Mouse (Mus musculus) embryonic facial prominence, embryonic 15.5 days (tissue): ENCODE results near the gene Arhgap15. TPM values are rescaled to one million over a fixed set of nuclear protein-coding genes. Genes with fewer than 3 reads are reported as not detected.

ENCODE experiments used
- ATAC-seq: fragments of 200-750 bp; cut with Nextera tagmentation; 2 replicates; pipeline ENCODE4 v1.8.0; 2017; ENCODE audit warnings: low read depth, moderate TSS enrichment; ENCODE audit not compliant: insufficient number of reproducible peaks, low FRiP score, low TSS enrichment
- H3K27ac ChIP-seq: fragments of 300-500 bp; sonication (generic); replicated peaks from 2 replicates; pipeline ENCODE4 v1.5.1; 2015; ENCODE audit warnings: mild to moderate bottlenecking, inconsistent platforms
- H3K27me3 ChIP-seq: fragments of 300-500 bp; sonication (generic); 2 replicates; pipeline ENCODE4 v1.6.1; 2015; ENCODE audit warnings: inconsistent platforms
- H3K36me3 ChIP-seq: fragments of 300-500 bp; sonication (generic); 2 replicates; pipeline ENCODE4 v1.6.1; 2015; ENCODE audit warnings: mild to moderate bottlenecking, inconsistent platforms
- H3K4me1 ChIP-seq: fragments of 300-500 bp; sonication (generic); 2 replicates; pipeline ENCODE4 v1.6.1; 2015; ENCODE audit warnings: inconsistent platforms
- H3K4me2 ChIP-seq: fragments of 300-500 bp; sonication (generic); replicated peaks from 2 replicates; pipeline ENCODE4 v1.6.1; 2015; ENCODE audit warnings: mild to moderate bottlenecking, inconsistent platforms
- H3K4me3 ChIP-seq: fragments of 300-500 bp; sonication (generic); replicated peaks from 2 replicates; pipeline ENCODE4 v1.5.1; 2015; ENCODE audit warnings: mild to moderate bottlenecking, inconsistent platforms
- H3K9ac ChIP-seq: fragments of 300-500 bp; sonication (generic); 2 replicates; pipeline ENCODE4 v1.6.1; 2015; ENCODE audit warnings: inconsistent platforms
- H3K9me3 ChIP-seq: fragments of 300-500 bp; sonication (generic); replicated peaks from 2 replicates; pipeline ENCODE4 v1.6.1; 2016; ENCODE audit warnings: inconsistent platforms
- WGBS: fragments of 180-500 bp; shearing (Covaris S2); methylation state at CpG from one replicate; pipeline ENCODE4 v1.1.7; 2015; 5-methylcytosine and 5-hydroxymethylcytosine counted together
- polyA plus RNA-seq: library from polyadenylated mRNA; unstranded; fragments of >200 nt; fragmentation: Nextera tagmentation; extraction: Ambion mirVana; gene quantifications from 2 replicates; pipeline ENCODE4 v1.2.1, GENCODE M21; 2015

Gene Arhgap15
- polyA plus RNA-seq, 1 experiment from 2014 or later = 2.2 TPM

DNA sequence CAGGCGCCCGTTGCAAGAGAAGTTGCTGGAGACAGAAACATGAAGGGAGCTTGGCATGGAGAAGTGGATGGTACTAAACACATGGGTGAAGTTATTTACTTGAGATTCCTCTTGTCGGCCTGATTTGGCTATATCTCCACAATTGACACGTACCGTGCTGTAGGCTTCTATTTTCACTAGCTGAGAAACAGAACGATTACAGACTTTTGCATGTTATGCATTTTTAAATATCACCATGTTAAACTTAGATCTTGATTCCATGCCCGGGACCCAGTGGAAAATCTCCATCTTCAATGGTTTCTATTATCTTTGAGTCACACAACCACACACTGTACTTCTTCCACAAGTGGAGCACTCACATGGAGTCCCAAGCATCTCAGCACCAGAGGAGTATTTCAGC, 466.9 kb downstream of the Arhgap15 start:
- Histone ChIP-seq H3K27ac (no peak overlapping the region), H3K36me3 (no peaks in the 10 kb centered on the region), H3K9me3 (no peaks in the 10 kb centered on the region), H3K4me2 (no peak overlapping the region), H3K4me1 (0 out of 2 replicates have a peak, but pooled peaks cover 6% of the 10 kb centered on the region), H3K9ac (no peak overlapping the region), H3K4me3 (no peak overlapping the region), H3K27me3 (no peaks in the 10 kb centered on the region)
- 89% methylated on average over 7 of the region's 7 CpGs for WGBS
- no peak for ATAC-seq

DNA sequence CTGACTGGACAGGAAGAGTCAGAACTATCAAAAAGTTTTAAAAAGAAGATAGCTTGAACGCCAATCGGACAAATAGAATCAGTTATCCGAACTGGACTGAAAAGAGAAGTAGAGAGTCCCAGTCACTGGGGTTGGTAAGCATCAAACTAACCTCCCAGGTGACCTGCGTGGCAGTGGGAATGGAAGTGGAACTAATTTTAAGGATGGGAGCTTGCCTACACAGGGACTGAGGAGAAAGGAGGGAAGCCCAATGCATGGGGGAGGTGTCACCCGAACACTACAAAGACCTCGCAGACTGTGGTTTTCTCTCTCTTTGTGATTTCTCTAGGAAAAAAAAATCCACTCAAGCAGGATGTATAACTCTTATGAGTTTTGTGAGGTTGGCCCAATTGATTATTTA, 469.2 kb downstream of the Arhgap15 start:
- Histone ChIP-seq H3K9ac (no peak overlapping the region), H3K4me2 (no peak overlapping the region), H3K9me3 (no peaks in the 10 kb centered on the region), H3K36me3 (no peaks in the 10 kb centered on the region), H3K4me3 (no peak overlapping the region), H3K27ac (no peak overlapping the region), H3K4me1 (0 out of 2 replicates have a peak, but pooled peaks cover 6% of the 10 kb centered on the region), H3K27me3 (no peaks in the 10 kb centered on the region)
- ATAC-seq = no peak
- WGBS = 63% methylated on average over 6 of the region's 6 CpGs

DNA sequence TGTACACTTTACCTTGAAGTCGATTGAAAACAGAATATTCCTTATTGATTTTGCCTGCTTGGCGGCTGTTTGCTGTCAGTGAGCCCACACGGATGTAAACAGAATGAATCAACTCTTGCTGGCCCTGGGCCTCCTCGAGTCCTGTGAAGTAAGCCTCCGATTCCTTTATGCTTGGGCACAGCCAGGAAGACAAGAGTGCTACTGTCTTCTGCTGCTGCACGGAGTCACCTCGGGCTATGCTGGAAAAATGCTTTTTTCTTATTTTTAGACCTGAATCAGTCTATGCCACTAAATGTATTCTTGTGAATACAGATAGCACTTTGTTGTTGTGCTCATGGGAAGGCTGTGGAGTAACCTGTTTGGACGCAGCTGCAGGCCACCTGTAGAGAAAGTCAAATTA, 469.7 kb downstream of the Arhgap15 start:
- 27% methylated on average over 8 of the region's 8 CpGs for WGBS
- H3K4me2 ChIP-seq = no peak overlapping the region
- no peaks in the 10 kb centered on the region for H3K27me3 ChIP-seq
- H3K4me3 ChIP-seq = no peak overlapping the region
- H3K27ac ChIP-seq = no peak overlapping the region
- H3K4me1 ChIP-seq = 0 out of 2 replicates have a peak, but pooled peaks cover 6% of the 10 kb centered on the region
- ATAC-seq = no peak
- H3K36me3 ChIP-seq = no peaks in the 10 kb centered on the region
- no peaks in the 10 kb centered on the region for H3K9me3 ChIP-seq
- no peak overlapping the region for H3K9ac ChIP-seq

DNA sequence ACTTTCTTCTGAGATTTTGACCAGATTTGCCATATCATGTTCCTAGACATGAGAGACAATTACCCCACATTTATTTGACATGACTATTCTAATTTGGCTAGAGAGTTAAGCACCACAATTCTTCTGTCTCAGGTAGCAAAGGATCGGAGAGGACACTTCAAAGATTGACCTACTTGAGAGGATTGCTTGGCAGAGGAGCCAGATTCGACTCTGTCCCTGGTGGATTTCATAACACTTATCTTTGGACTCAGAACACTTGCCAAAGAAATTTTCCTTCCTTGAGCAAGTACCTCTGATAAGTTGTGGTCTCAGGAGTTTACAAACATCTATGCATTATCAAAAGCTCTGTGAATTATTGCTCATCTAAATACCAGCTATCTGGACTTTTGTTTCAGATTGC, 473.1 kb downstream of the Arhgap15 start:
- no peak overlapping the region for H3K27ac ChIP-seq
- no peak overlapping the region for H3K9ac ChIP-seq
- 0 out of 2 replicates have a peak, but pooled peaks cover 6% of the 10 kb centered on the region for H3K4me1 ChIP-seq
- no peak overlapping the region for H3K4me3 ChIP-seq
- no peak overlapping the region for H3K4me2 ChIP-seq
- H3K9me3 ChIP-seq = no peaks in the 10 kb centered on the region
- H3K27me3 ChIP-seq = no peaks in the 10 kb centered on the region
- no peak for ATAC-seq
- 51% methylated on average over 2 of the region's 2 CpGs for WGBS
- H3K36me3 ChIP-seq = no peaks in the 10 kb centered on the region

DNA sequence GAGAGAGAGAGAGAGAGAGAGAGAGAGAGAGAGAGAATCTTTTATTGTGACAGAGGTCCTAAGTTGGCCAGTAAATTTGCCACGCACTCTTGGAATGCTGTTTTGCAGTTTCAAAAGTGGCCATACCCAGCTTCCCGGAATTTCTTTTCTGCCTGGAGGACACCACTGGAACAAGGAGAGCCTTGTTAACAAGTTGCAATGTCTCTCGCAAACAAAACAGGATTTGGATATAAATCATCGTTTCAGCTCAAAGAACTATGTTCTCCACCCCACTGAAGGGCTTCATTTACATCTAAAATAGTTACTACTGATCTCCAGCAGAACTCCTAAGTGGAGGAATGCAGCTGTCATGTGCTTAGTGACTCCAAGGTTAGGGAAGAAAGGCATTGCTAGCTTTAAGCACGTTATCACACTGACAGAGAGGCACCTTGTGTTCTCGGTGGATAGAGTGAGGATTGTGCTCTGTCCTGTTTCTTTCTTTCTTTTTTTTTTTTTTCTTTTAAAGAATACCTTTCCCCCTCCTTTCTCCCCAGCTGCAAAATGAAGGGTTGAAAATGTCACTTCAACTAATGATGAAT, 473.6 kb downstream of the Arhgap15 start:
- Histone ChIP-seq H3K27ac (no peak overlapping the region), H3K4me2 (no peak overlapping the region), H3K36me3 (no peaks in the 10 kb centered on the region), H3K9me3 (no peaks in the 10 kb centered on the region), H3K27me3 (no peaks in the 10 kb centered on the region), H3K4me3 (no peak overlapping the region), H3K4me1 (0 out of 2 replicates have a peak, but pooled peaks cover 6% of the 10 kb centered on the region), H3K9ac (no peak overlapping the region)
- 14% methylated on average over 6 of the region's 6 CpGs for WGBS
- no peak for ATAC-seq

DNA sequence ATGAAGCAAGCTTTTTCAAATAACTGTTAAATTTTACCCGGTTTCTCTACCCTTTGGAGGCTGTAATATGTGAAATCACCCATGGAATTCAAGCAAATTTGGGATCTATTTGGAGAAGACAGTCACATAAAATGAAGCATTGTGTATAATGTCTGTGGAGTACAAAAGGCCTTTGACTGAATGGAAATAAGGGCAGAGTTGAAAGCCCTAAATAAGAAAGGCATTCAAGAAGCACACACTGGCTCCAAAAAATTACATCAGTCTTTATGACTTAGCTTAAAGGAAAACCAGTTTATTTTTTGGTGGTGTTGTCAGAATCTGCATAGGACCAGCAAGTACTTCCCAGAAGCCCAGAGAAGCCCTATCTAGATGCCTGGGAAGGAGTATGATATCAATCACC, 486.2 kb downstream of the Arhgap15 start:
- H3K9me3 ChIP-seq = no peaks in the 10 kb centered on the region
- H3K4me2 ChIP-seq = no peak overlapping the region
- 49% methylated on average over 1 of the region's 1 CpGs for WGBS
- H3K27ac ChIP-seq = no peak overlapping the region
- no peak overlapping the region for H3K4me3 ChIP-seq
- ATAC-seq = no peak
- no peaks in the 10 kb centered on the region for H3K36me3 ChIP-seq
- no peaks in the 10 kb centered on the region for H3K4me1 ChIP-seq
- H3K27me3 ChIP-seq = no peaks in the 10 kb centered on the region
- no peak overlapping the region for H3K9ac ChIP-seq

DNA sequence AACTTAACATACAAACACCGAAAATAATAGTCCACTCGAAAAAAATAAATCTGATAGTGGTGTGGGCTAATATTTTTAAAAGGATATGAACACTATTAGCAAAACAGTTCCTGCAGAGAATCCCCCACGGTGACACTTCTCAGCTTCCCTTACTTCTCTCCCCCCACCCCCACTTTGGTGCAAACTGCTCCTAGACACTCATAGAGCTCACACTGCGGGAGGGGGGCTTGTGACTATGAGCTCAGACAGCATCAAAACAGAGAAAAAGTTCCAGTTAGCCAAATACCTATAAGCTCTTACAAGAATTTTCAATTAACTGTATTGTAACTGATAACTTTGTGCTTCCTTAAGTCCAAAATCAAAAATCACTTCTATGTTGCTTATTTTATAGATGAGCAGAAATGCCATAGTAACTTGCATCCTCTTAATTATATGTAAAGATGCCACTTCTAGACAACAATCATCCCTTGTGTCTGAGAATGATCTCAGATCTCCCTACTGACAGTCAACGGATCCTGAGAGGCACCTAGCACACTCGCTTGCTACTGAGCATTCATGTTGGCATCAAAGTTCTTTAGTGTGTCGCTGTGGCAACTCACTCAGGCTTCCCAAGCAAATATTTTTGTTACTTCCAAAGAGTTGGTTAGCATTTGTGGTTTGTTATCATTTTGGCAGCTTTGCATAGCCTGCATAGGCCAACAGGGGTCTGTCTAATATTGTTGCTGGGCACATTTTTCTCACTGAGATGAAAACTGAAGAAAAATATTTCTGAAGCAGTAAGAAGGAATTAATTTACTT, 493.2 kb downstream of the Arhgap15 start:
- WGBS = 66% methylated on average over 7 of the region's 7 CpGs

DNA sequence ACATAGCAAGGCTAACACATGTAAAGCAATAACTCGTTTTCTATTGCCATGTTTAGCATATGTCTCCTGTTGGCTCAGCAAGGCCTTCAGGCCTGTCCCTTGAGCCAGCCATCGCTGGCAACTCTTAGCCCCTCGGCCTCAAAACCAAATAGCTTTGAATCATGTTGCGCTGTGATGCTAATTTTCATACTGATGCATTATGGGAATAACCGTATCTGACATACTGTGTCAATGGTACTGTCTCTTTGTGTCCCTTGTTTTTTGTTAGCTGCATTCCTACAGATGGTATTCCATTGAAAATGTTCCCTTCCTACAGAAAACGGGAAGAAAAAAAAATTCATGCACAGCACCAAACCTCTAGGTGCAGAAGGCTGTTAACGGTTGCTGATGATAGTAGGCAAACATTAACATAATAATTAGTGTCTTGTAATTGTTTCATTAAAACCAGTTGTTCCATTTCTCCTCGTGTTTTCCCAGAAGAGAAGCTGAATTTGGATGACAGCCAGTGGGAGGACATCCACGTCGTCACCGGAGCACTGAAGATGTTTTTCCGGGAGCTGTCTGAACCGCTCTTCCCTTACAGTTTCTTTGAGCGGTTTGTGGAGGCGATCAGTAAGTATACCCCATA, 494.1 kb downstream of the Arhgap15 start:
- Histone ChIP-seq H3K4me2 (no peak overlapping the region), H3K4me1 (no peaks in the 10 kb centered on the region), H3K27ac (no peak overlapping the region), H3K4me3 (no peak overlapping the region), H3K27me3 (no peaks in the 10 kb centered on the region), H3K36me3 (no peaks in the 10 kb centered on the region), H3K9ac (no peak overlapping the region), H3K9me3 (no peaks in the 10 kb centered on the region)
- WGBS = 67% methylated on average over 15 of the region's 15 CpGs
- ATAC-seq = no peak

More for the DNA sequence above, 493.2 kb downstream of the Arhgap15 start:
- H3K27ac ChIP-seq = no peak overlapping the region
- no peak for ATAC-seq
- no peaks in the 10 kb centered on the region for H3K9me3 ChIP-seq
- no peak overlapping the region for H3K9ac ChIP-seq
- H3K36me3 ChIP-seq = no peaks in the 10 kb centered on the region
- H3K4me3 ChIP-seq = no peak overlapping the region
- H3K4me1 ChIP-seq = no peaks in the 10 kb centered on the region
- H3K27me3 ChIP-seq = no peaks in the 10 kb centered on the region
- no peak overlapping the region for H3K4me2 ChIP-seq

DNA sequence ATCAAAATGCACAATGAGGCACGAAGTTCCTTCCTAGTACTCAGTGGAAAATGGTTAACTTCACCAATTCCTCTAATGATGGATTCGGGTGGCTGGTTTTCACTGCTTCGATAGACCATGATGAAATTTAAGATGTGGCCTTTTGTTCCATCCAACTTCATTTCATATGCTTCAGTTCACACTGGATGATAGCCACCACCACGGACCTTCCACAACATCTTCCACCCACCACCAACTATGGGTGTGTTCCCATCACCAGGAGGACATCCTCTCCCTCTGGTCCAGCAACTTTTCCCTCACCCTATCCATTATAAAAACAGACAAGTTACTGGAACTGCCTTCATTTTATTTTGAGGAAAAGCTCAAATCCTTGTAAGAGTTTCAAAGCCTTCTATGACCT, 506.7 kb downstream of the Arhgap15 start:
- Histone ChIP-seq H3K9me3 (no peaks in the 10 kb centered on the region), H3K36me3 (no peaks in the 10 kb centered on the region), H3K27ac (no peak overlapping the region), H3K27me3 (no peaks in the 10 kb centered on the region), H3K9ac (no peak overlapping the region), H3K4me1 (no peaks in the 10 kb centered on the region), H3K4me2 (no peak overlapping the region), H3K4me3 (no peak overlapping the region)
- ATAC-seq = no peak
- 70% methylated on average over 4 of the region's 4 CpGs for WGBS

DNA sequence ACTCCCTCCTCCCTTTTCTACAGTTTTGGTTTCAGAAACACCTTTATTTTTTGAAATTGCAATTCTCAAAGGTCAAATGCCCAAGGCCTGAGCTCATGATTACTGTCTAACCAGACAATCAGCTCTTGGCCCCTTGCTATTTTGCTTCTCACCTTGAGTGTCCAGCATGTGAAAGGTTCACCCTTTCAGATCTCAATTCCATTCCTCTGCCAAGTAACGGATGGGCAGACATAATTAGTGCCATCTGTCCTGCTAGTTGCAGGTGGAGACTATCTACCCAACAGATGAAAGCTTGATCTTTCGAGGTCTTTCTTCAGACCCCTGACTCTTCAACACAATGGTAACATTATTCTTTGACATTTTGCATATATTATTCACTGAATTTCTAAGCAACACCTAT, 509.3 kb downstream of the Arhgap15 start:
- Histone ChIP-seq H3K4me2 (no peak overlapping the region), H3K9me3 (no peaks in the 10 kb centered on the region), H3K36me3 (no peaks in the 10 kb centered on the region), H3K4me3 (no peak overlapping the region), H3K9ac (no peak overlapping the region), H3K27ac (no peak overlapping the region), H3K4me1 (no peaks in the 10 kb centered on the region), H3K27me3 (no peaks in the 10 kb centered on the region)
- WGBS = 73% methylated on average over 2 of the region's 2 CpGs
- ATAC-seq = no peak

DNA sequence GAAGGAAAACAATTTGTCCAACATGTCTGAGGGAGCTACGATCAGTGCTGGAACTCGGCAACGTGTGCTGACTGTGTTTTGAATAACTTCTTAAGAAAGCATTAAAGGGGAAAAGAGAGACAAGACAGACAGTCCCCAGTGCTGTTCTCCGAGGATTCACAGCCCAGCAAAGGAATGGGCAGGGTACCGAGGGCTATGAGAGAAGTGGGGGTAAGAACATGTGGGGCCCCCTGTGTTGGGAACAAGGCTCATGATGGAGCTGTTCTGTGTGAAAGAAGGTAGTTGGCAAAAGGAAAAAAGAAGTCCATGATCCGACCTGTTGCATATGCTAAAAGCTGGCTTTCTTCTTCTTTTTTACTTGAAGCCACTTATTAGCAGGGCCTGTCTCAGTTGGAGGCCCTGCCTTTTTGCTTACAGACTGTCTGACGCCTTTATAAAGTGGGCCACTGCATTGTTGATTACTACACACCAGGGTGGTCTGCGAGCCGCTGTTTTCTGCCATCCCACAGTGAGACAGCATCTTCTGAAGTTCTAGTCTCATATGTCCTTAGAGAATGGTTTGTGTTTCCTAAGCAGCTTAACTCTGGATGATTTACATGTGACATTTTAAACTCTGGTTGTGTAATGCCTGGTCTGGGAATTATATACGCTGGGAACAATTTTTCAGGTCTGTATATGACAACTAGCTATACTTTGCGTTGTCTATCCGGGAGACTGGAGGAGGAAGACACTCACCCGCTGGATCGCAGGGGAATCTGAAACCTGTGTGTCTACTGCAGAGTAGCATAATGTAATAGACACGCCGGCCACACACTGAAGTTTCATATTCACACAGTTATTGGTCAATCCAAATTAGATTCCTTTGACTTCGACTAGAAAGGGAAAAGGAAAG, 523.1 kb downstream of the Arhgap15 start:
- no peaks in the 10 kb centered on the region for H3K9me3 ChIP-seq
- H3K4me3 ChIP-seq = no peak overlapping the region
- no peaks in the 10 kb centered on the region for H3K27me3 ChIP-seq
- peak overlapping the region; percentile 13; the same call in 1 of the 2 replicates for H3K4me2 ChIP-seq
- H3K27ac ChIP-seq = 0 out of 2 replicates have a peak overlapping the region, but pooled peaks have one; percentile 39
- peak; percentile 43; the same call in 1 of the 2 replicates for ATAC-seq
- no peaks in the 10 kb centered on the region for H3K36me3 ChIP-seq
- H3K4me1 ChIP-seq = peaks cover 13% of the 10 kb centered on the region; the same call in 1 of the 2 replicates
- WGBS = 26% methylated on average over 17 of the region's 17 CpGs
- H3K9ac ChIP-seq = no peak overlapping the region
